Comparison of ENCODE assay signal across 8 mouse cellular contexts in the genomic region with DNA sequence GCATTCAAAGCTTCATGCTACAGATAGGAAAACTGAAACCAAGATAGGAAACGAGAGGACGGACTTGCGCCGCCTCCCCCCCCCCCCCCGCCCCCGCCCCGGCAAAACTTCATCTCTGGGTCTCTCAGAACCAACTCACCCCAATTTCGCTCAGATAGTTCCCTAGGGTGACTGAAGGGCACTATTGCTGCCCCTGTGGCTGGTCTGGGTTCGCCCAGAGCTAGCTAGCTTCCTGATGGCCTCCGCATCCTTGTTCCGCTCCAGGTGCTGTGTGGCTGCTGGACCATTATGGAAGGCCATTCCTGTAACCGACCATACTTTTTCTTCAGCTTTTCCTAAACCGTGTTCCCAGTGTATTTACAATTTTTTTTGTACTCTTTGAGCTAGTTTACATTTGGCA. TPM values are rescaled to one million over a fixed set of nuclear protein-coding genes. Genes with fewer than 3 reads are reported as not detected.
A peak's percentile ranks its signal among the peaks of the same experiment; 100 is the strongest.
DNase-seq lines count a peak whose midpoint lies in the region; ATAC-seq lines count a peak whose summit lies in the region.

No protein-coding gene starts in this region.

- no peaks in the 10 kb centered on the region for H3K36me3 ChIP-seq in kidney, embryonic 16.5 days (ENCODE audit: insufficient read depth, low read length)
- no peaks in the 10 kb centered on the region for H3K36me3 ChIP-seq in embryonic facial prominence, embryonic 14.5 days (ENCODE audit: control insufficient read depth, insufficient read depth, low read length)
- no peaks in the 10 kb centered on the region for H3K36me3 ChIP-seq in intestine, embryonic 16.5 days (ENCODE audit: control insufficient read depth, insufficient read depth, low read length)
- no peaks in the 10 kb centered on the region for H3K36me3 ChIP-seq in neural tube, embryonic 12.5 days

- H3K9me3 ChIP-seq in kidney, embryonic 16.5 days (ENCODE audit: low read length) = peaks cover 3% of the 10 kb centered on the region
- 0 out of 2 replicates have a peak, but pooled peaks cover 4% of the 10 kb centered on the region for H3K9me3 ChIP-seq in embryonic facial prominence, embryonic 14.5 days (ENCODE audit: control insufficient read depth, low read length)
- peaks cover 4% of the 10 kb centered on the region; the same call in 1 of the 2 replicates for H3K9me3 ChIP-seq in intestine, embryonic 16.5 days (ENCODE audit: control insufficient read depth, low read length)
- 0 out of 2 replicates have a peak, but pooled peaks cover 6% of the 10 kb centered on the region for H3K9me3 ChIP-seq in neural tube, embryonic 12.5 days

- ATAC-seq in kidney, embryonic 16.5 days (ENCODE audit: low FRiP score, low TSS enrichment) = peak; percentile 75; the same call in 1 of the 2 replicates
- ATAC-seq in embryonic facial prominence, embryonic 14.5 days (ENCODE audit: low read depth) = peak; percentile 58
- ATAC-seq in intestine, embryonic 16.5 days = peak; percentile 46
- ATAC-seq in neural tube, embryonic 12.5 days (ENCODE audit: low FRiP score, low read depth) = peak; percentile 84

- H3K4me2 ChIP-seq in kidney, embryonic 16.5 days (replicated peaks; ENCODE audit: low read depth, low read length) = peak overlapping the region; percentile 52
- peak overlapping the region; percentile 63 for H3K4me2 ChIP-seq in embryonic facial prominence, embryonic 14.5 days (ENCODE audit: low read depth, low read length)
- H3K4me2 ChIP-seq in intestine, embryonic 16.5 days (ENCODE audit: low read depth, low read length) = peak overlapping the region; percentile 44
- H3K4me2 ChIP-seq in neural tube, embryonic 12.5 days (replicated peaks) = peak overlapping the region; percentile 72

- H3K4me3 ChIP-seq in kidney, embryonic 16.5 days (ENCODE audit: low read length) = peak overlapping the region; percentile 28
- H3K4me3 ChIP-seq in embryonic facial prominence, embryonic 14.5 days (ENCODE audit: low read depth, low read length) = peak overlapping the region; percentile 33
- H3K4me3 ChIP-seq in intestine, embryonic 16.5 days (ENCODE audit: low read length) = peak overlapping the region; percentile 29
- peak overlapping the region; percentile 35 for H3K4me3 ChIP-seq in neural tube, embryonic 12.5 days

- no peaks in the 10 kb centered on the region for H3K27me3 ChIP-seq in kidney, embryonic 16.5 days (ENCODE audit: insufficient read depth, low read length)
- H3K27me3 ChIP-seq in embryonic facial prominence, embryonic 14.5 days (replicated peaks; ENCODE audit: control insufficient read depth, insufficient read depth, low read length) = no peaks in the 10 kb centered on the region
- no peaks in the 10 kb centered on the region for H3K27me3 ChIP-seq in intestine, embryonic 16.5 days (replicated peaks; ENCODE audit: control insufficient read depth, insufficient read depth, low read length)
- no peaks in the 10 kb centered on the region for H3K27me3 ChIP-seq in neural tube, embryonic 12.5 days (replicated peaks)

- DNase-seq in kidney, postnatal 36 days = no peak
- no peak for DNase-seq in embryonic facial prominence, embryonic 14.5 days (ENCODE audit: low spot score)
- no peak for DNase-seq in spleen, postnatal 36 days (ENCODE audit: low spot score in 2 of 2)
- no peak for DNase-seq in frontal cortex, postnatal 36 days (ENCODE audit: low spot score in 2 of 2)
- DNase-seq in left cerebral cortex, adult 11 months (ENCODE audit: low spot score) = no peak

- no peaks in the 10 kb centered on the region for H3K4me1 ChIP-seq in kidney, embryonic 16.5 days (ENCODE audit: insufficient read depth, low read length)
- H3K4me1 ChIP-seq in embryonic facial prominence, embryonic 14.5 days (ENCODE audit: control insufficient read depth, insufficient read depth, low read length) = 0 out of 2 replicates have a peak, but pooled peaks cover 6% of the 10 kb centered on the region
- H3K4me1 ChIP-seq in intestine, embryonic 16.5 days (ENCODE audit: control insufficient read depth, insufficient read depth, low read length) = peaks cover 4% of the 10 kb centered on the region
- H3K4me1 ChIP-seq in neural tube, embryonic 12.5 days = peaks cover 3% of the 10 kb centered on the region

- 0 out of 2 replicates have a peak overlapping the region, but pooled peaks have one; percentile 20 for H3K9ac ChIP-seq in kidney, embryonic 16.5 days (replicated peaks; ENCODE audit: low read length)
- H3K9ac ChIP-seq in embryonic facial prominence, embryonic 14.5 days (ENCODE audit: low read depth, low read length) = peak overlapping the region; percentile 51
- H3K9ac ChIP-seq in intestine, embryonic 16.5 days (ENCODE audit: low read depth, low read length) = no peak overlapping the region
- H3K9ac ChIP-seq in neural tube, embryonic 12.5 days = 0 out of 2 replicates have a peak overlapping the region, but pooled peaks have one; percentile 45

- no peak overlapping the region for H3K27ac ChIP-seq in kidney, embryonic 16.5 days (ENCODE audit: low read length)
- H3K27ac ChIP-seq in embryonic facial prominence, embryonic 14.5 days (replicated peaks; ENCODE audit: low read depth, low read length) = no peak overlapping the region
- no peak overlapping the region for H3K27ac ChIP-seq in intestine, embryonic 16.5 days (ENCODE audit: low read length)
- H3K27ac ChIP-seq in neural tube, embryonic 12.5 days = no peak overlapping the region

- WGBS in kidney, embryonic 16.5 days = 23% methylated on average over 12 of the region's 13 CpGs
- 20% methylated on average over 13 of the region's 13 CpGs for WGBS in embryonic facial prominence, embryonic 14.5 days
- 30% methylated on average over 12 of the region's 13 CpGs for WGBS in intestine, embryonic 16.5 days
- WGBS in neural tube, embryonic 12.5 days = 15% methylated on average over 13 of the region's 13 CpGs

RNA-seq across cellular contexts. Expression of a gene that starts 13.7 kb away (rescaled TPM):
- polyA plus RNA-seq in kidney, embryonic 16.5 days (2015; fragmentation: Nextera tagmentation; extraction: Ambion mirVana) = 7.4 and 11.6 TPM in 2 replicates
- polyA plus RNA-seq in embryonic facial prominence, embryonic 14.5 days (2014; fragmentation: Nextera tagmentation; extraction: Ambion mirVana) = 30.7 and 32.4 TPM in 2 replicates
- 14.0 and 16.0 TPM in 2 replicates for polyA plus RNA-seq in intestine, embryonic 16.5 days (2015; fragmentation: Nextera tagmentation; extraction: Ambion mirVana)
- polyA plus RNA-seq in neural tube, embryonic 12.5 days (2016; fragmentation: Nextera tagmentation; extraction: Ambion mirVana) = 132 and 136 TPM in 2 replicates

RNA-seq across cellular contexts. Expression of a gene that starts 19.6 kb away (rescaled TPM):
- 0.32 TPM in 1 of 2 replicates, not detected in the other for polyA plus RNA-seq in kidney, embryonic 16.5 days (2015; fragmentation: Nextera tagmentation; extraction: Ambion mirVana)
- polyA plus RNA-seq in embryonic facial prominence, embryonic 14.5 days (2014; fragmentation: Nextera tagmentation; extraction: Ambion mirVana) = not detected in 2 replicates
- polyA plus RNA-seq in intestine, embryonic 16.5 days (2015; fragmentation: Nextera tagmentation; extraction: Ambion mirVana) = 0.73 and 1.1 TPM in 2 replicates
- polyA plus RNA-seq in neural tube, embryonic 12.5 days (2016; fragmentation: Nextera tagmentation; extraction: Ambion mirVana) = not detected in 2 replicates

RNA-seq across cellular contexts. Expression of a gene that starts 45.3 kb away (rescaled TPM):
- 2.2 and 2.3 TPM in 2 replicates for polyA plus RNA-seq in kidney, embryonic 16.5 days (2015; fragmentation: Nextera tagmentation; extraction: Ambion mirVana)
- polyA plus RNA-seq in embryonic facial prominence, embryonic 14.5 days (2014; fragmentation: Nextera tagmentation; extraction: Ambion mirVana) = 4.2 and 6.2 TPM in 2 replicates
- polyA plus RNA-seq in intestine, embryonic 16.5 days (2015; fragmentation: Nextera tagmentation; extraction: Ambion mirVana) = 16.8 and 20.0 TPM in 2 replicates
- 0.09 and 0.29 TPM in 2 replicates for polyA plus RNA-seq in neural tube, embryonic 12.5 days (2016; fragmentation: Nextera tagmentation; extraction: Ambion mirVana)

RNA-seq across cellular contexts. Expression of a gene that starts 53.1 kb away (rescaled TPM):
- polyA plus RNA-seq in kidney, embryonic 16.5 days (2015; fragmentation: Nextera tagmentation; extraction: Ambion mirVana) = 0.22 and 0.34 TPM in 2 replicates
- polyA plus RNA-seq in embryonic facial prominence, embryonic 14.5 days (2014; fragmentation: Nextera tagmentation; extraction: Ambion mirVana) = 0.56 and 3.0 TPM in 2 replicates
- polyA plus RNA-seq in intestine, embryonic 16.5 days (2015; fragmentation: Nextera tagmentation; extraction: Ambion mirVana) = 0.05 and 0.07 TPM in 2 replicates
- 0.15 and 0.19 TPM in 2 replicates for polyA plus RNA-seq in neural tube, embryonic 12.5 days (2016; fragmentation: Nextera tagmentation; extraction: Ambion mirVana)
